Mouse (Mus musculus): ENCODE data around the gene Exosc2.

- no peak for TF ChIP-seq CTCF (IDR thresholded peaks at IDR 0.05; ENCODE audit: low read depth, low read length)
- no peak for TF ChIP-seq TAL1 (conservative IDR thresholded peaks at IDR 0.05; ENCODE audit: low read depth, low read length)
Measured at GRCm38 (mm10) chr2:31719944-31720343, 49.4 kb downstream of the Exosc2 start.

Data from G1E (cell line).